Mouse (Mus musculus): ENCODE measurements around the gene Rab44. TPM values are rescaled to one million over a fixed set of nuclear protein-coding genes. Genes with fewer than 3 reads are reported as not detected.

Gene Rab44
- polyA plus RNA-seq, 1 experiment from 2014 or later = 1.1 TPM

DNA sequence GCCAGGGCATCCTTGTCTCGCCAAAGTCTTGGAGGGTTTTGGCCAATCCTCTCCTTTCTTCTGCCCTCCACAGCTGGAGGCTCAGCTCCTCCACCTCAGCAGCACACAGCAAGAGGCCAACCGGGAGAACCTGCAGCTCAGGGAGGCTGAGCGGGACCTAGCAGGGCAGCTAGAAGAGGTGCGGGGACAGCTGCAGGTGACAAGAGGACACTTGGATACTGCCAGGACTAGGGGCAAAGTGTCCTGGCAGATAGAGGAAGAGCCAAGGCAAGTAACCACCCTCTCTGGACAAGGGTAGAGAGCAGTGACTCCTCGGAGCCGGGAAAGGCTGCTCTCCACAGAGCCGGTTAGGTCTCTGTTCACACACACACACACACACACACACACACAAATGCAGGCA lies 24.0 kb downstream of the Rab44 start:
- no peak for ATAC-seq (ENCODE audit: low read depth)
- H3K9ac ChIP-seq (ENCODE audit: low read length) = no peak overlapping the region
- no peak overlapping the region for H3K27ac ChIP-seq (ENCODE audit: low read length)
- no peaks in the 10 kb centered on the region for H3K9me3 ChIP-seq (ENCODE audit: control insufficient read depth, low read length)
- H3K4me1 ChIP-seq (replicated peaks; ENCODE audit: control insufficient read depth, insufficient read depth, low read length) = peaks cover 4% of the 10 kb centered on the region
- no peak overlapping the region for H3K4me2 ChIP-seq (ENCODE audit: low read depth, low read length)
- 78% methylated on average over 7 of the region's 7 CpGs for WGBS
- H3K4me3 ChIP-seq (ENCODE audit: low read length) = no peak overlapping the region
- no peaks in the 10 kb centered on the region for H3K27me3 ChIP-seq (ENCODE audit: control insufficient read depth, insufficient read depth, low read depth, low read length)
- H3K36me3 ChIP-seq (ENCODE audit: control insufficient read depth, insufficient read depth, low read length) = no peaks in the 10 kb centered on the region

DNA sequence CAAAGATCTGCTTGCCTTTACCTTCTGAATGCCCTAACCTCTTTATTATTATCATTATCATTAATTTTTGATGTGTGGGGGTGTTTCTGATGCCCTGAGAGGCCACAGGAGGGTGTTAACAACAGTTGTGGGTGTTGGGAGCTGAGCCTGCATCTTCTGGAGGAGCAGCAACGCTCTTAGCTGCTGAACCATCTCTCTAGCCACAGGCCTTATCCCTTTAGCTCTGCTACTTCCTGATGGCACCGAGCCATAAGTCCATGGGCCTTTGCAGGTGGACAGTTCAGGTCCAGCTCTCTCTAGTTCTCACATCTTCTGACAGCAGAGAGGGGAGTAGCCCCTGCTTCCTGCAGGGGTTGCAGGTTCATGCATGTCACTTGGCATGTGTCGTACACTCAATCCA lies 27.6 kb downstream of the Rab44 start:
- H3K4me2 ChIP-seq (ENCODE audit: low read depth, low read length) = no peak overlapping the region
- H3K9ac ChIP-seq (ENCODE audit: low read length) = no peak overlapping the region
- no peak overlapping the region for H3K4me3 ChIP-seq (ENCODE audit: low read length)
- 81% methylated on average over 3 of the region's 3 CpGs for WGBS
- H3K27ac ChIP-seq (ENCODE audit: low read length) = no peak overlapping the region
- no peak for ATAC-seq (ENCODE audit: low read depth)
- no peaks in the 10 kb centered on the region for H3K27me3 ChIP-seq (ENCODE audit: control insufficient read depth, insufficient read depth, low read depth, low read length)
- H3K36me3 ChIP-seq (ENCODE audit: control insufficient read depth, insufficient read depth, low read length) = no peaks in the 10 kb centered on the region
- H3K9me3 ChIP-seq (ENCODE audit: control insufficient read depth, low read length) = no peaks in the 10 kb centered on the region
- no peaks in the 10 kb centered on the region for H3K4me1 ChIP-seq (replicated peaks; ENCODE audit: control insufficient read depth, insufficient read depth, low read length)

DNA sequence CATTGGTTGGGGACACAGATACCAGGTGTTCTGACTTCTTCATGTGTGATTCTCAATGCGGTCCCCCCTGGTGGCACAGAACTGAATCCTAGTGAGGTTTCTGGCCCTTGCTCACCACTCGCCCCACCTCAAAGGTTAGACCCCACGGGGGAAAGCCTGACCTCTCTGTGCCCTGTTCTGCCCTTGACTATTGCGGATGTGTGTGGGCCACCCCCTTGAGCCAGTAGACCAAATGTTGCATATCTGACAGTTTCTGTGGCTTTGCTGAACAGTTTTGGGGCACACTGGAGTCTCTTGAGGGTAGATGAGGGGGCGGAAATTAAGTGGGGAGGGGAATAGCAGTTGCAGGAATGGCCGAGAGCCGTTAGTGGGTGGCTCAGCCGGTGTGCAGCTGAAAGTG lies 29.3 kb downstream of the Rab44 start:
- ATAC-seq (ENCODE audit: low read depth) = no peak
- 67% methylated on average over 8 of the region's 8 CpGs for WGBS
- H3K4me2 ChIP-seq (ENCODE audit: low read depth, low read length) = no peak overlapping the region
- H3K4me1 ChIP-seq (replicated peaks; ENCODE audit: control insufficient read depth, insufficient read depth, low read length) = 0 out of 2 replicates have a peak, but pooled peaks cover 2% of the 10 kb centered on the region
- no peak overlapping the region for H3K27ac ChIP-seq (ENCODE audit: low read length)
- no peak overlapping the region for H3K9ac ChIP-seq (ENCODE audit: low read length)
- no peaks in the 10 kb centered on the region for H3K27me3 ChIP-seq (ENCODE audit: control insufficient read depth, insufficient read depth, low read depth, low read length)
- H3K36me3 ChIP-seq (ENCODE audit: control insufficient read depth, insufficient read depth, low read length) = no peaks in the 10 kb centered on the region
- H3K9me3 ChIP-seq (ENCODE audit: control insufficient read depth, low read length) = no peaks in the 10 kb centered on the region
- no peak overlapping the region for H3K4me3 ChIP-seq (ENCODE audit: low read length)

DNA sequence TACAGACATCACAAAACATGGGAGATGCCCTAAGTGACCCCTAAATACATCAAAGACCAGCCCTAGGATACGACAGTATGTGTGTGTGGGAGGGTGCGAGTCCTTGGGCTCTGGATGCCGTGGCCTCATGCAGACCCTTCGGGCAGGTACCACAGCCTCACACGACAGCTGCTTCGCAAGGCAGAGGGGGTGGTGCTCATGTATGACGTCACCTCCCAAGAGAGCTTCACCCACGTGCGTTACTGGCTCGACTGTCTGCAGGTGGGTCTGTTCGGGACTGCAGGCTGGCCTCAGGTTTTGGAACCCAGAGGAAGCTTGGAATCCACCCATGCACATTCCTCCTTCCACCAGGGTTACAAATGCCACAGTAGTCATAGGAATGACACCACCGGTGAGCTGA lies 31.2 kb downstream of the Rab44 start:
- no peak overlapping the region for H3K4me3 ChIP-seq (ENCODE audit: low read length)
- 0 out of 2 replicates have a peak, but pooled peaks cover 2% of the 10 kb centered on the region for H3K4me1 ChIP-seq (replicated peaks; ENCODE audit: control insufficient read depth, insufficient read depth, low read length)
- H3K36me3 ChIP-seq (ENCODE audit: control insufficient read depth, insufficient read depth, low read length) = no peaks in the 10 kb centered on the region
- WGBS = 89% methylated on average over 12 of the region's 12 CpGs
- H3K27ac ChIP-seq (ENCODE audit: low read length) = no peak overlapping the region
- H3K4me2 ChIP-seq (ENCODE audit: low read depth, low read length) = no peak overlapping the region
- no peaks in the 10 kb centered on the region for H3K27me3 ChIP-seq (ENCODE audit: control insufficient read depth, insufficient read depth, low read depth, low read length)
- no peaks in the 10 kb centered on the region for H3K9me3 ChIP-seq (ENCODE audit: control insufficient read depth, low read length)
- H3K9ac ChIP-seq (ENCODE audit: low read length) = no peak overlapping the region
- no peak for ATAC-seq (ENCODE audit: low read depth)

DNA sequence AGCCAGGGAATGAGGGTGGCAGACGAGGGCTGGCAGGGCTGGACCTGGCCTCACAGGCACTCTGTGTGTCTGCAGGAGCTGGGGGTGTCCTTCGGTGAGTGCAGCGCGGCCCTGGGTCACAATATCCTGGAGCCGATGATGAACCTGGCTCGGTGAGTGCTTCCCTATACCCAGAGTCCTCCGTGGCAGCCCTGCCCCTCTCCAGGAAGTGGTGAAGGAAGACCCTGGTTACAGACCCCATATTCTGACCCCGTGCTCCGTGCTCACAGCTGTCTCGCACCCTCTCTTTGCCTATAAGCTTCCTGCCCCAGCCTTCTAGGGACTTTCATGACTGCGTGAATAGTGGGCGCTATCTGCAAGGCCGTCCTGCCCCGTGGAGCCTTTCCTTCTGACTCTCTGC lies 33.3 kb downstream of the Rab44 start:
- Histone ChIP-seq H3K9ac (ENCODE audit: low read length) (no peak overlapping the region), H3K27me3 (ENCODE audit: control insufficient read depth, insufficient read depth, low read depth, low read length) (no peaks in the 10 kb centered on the region), H3K4me3 (ENCODE audit: low read length) (no peak overlapping the region), H3K27ac (ENCODE audit: low read length) (no peak overlapping the region), H3K9me3 (ENCODE audit: control insufficient read depth, low read length) (no peaks in the 10 kb centered on the region), H3K36me3 (ENCODE audit: control insufficient read depth, insufficient read depth, low read length) (no peaks in the 10 kb centered on the region), H3K4me2 (ENCODE audit: low read depth, low read length) (no peak overlapping the region), H3K4me1 (replicated peaks; ENCODE audit: control insufficient read depth, insufficient read depth, low read length) (0 out of 2 replicates have a peak, but pooled peaks cover 2% of the 10 kb centered on the region)
- no peak for ATAC-seq (ENCODE audit: low read depth)
- 75% methylated on average over 14 of the region's 14 CpGs for WGBS

DNA sequence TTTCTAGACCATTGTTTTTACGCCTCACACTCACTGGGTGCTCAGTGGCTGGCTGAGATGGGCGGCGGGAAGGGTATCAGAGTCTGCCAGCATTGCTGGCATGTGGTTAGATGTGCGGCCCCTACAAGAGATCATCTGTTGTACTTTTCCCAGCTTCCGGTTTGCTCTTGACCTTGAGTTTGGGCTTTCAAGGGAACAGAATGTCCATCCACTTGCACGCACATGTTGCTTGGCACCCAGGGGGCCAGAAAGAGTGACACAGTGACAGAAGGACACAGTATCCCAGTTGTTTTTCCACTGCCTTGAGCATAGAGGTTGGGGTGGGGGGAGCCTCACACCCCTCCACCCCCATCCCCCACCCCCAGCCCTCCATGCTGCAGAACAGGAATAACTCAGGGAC lies 33.8 kb downstream of the Rab44 start:
- H3K4me3 ChIP-seq (ENCODE audit: low read length) = no peak overlapping the region
- H3K4me1 ChIP-seq (replicated peaks; ENCODE audit: control insufficient read depth, insufficient read depth, low read length) = 0 out of 2 replicates have a peak, but pooled peaks cover 2% of the 10 kb centered on the region
- no peak for ATAC-seq (ENCODE audit: low read depth)
- no peak overlapping the region for H3K9ac ChIP-seq (ENCODE audit: low read length)
- H3K36me3 ChIP-seq (ENCODE audit: control insufficient read depth, insufficient read depth, low read length) = no peaks in the 10 kb centered on the region
- WGBS = 74% methylated on average over 6 of the region's 6 CpGs
- H3K9me3 ChIP-seq (ENCODE audit: control insufficient read depth, low read length) = no peaks in the 10 kb centered on the region
- H3K27me3 ChIP-seq (ENCODE audit: control insufficient read depth, insufficient read depth, low read depth, low read length) = no peaks in the 10 kb centered on the region
- no peak overlapping the region for H3K27ac ChIP-seq (ENCODE audit: low read length)
- H3K4me2 ChIP-seq (ENCODE audit: low read depth, low read length) = no peak overlapping the region

DNA sequence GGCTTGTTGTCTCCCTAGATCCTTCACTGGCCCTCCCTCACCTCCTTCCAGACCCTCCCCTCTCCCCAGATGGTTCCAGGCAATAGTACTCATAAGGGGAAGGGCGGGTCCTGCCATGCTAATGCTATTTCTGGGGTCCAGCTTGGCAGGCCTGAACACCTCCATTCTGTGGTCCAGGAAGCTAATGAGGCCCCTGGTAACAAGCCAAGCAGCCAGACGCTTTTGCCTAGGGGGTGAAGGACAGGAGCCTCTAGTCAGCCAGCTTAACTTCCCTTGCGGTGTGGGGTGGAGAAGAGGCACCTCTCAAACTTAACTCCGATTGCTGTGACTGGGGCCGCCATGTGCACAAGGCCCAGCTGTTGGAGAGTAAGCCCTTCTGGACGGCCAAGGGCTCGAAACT lies 35.8 kb downstream of the Rab44 start:
- H3K4me1 ChIP-seq (replicated peaks; ENCODE audit: control insufficient read depth, insufficient read depth, low read length) = 0 out of 2 replicates have a peak, but pooled peaks cover 2% of the 10 kb centered on the region
- H3K27ac ChIP-seq (ENCODE audit: low read length) = no peak overlapping the region
- no peaks in the 10 kb centered on the region for H3K27me3 ChIP-seq (ENCODE audit: control insufficient read depth, insufficient read depth, low read depth, low read length)
- H3K4me2 ChIP-seq (ENCODE audit: low read depth, low read length) = no peak overlapping the region
- H3K9me3 ChIP-seq (ENCODE audit: control insufficient read depth, low read length) = no peaks in the 10 kb centered on the region
- no peak overlapping the region for H3K4me3 ChIP-seq (ENCODE audit: low read length)
- ATAC-seq (ENCODE audit: low read depth) = no peak
- H3K9ac ChIP-seq (ENCODE audit: low read length) = no peak overlapping the region
- 70% methylated on average over 7 of the region's 7 CpGs for WGBS
- H3K36me3 ChIP-seq (ENCODE audit: control insufficient read depth, insufficient read depth, low read length) = no peaks in the 10 kb centered on the region

DNA sequence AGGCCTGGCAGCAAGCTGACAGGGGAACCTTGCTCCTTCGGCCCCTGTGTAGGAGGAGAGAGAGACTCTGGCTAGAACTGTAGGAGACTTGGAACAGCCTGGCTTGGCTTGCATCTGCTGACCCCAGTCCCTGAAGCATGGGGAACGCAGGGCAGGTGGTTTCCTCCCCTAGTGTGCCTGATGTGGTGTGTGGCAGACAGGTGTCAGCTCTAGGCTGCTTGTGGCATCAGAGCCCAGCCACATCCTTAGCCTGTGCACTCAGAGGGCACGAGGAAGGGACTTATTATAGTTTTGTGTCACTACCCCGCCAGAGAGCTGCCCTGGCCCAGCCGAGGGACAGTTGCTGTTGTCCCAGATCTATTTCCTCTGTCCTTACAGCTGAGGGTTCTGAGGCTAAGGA lies 38.6 kb downstream of the Rab44 start:
- Histone ChIP-seq H3K4me1 (replicated peaks; ENCODE audit: control insufficient read depth, insufficient read depth, low read length) (0 out of 2 replicates have a peak, but pooled peaks cover 2% of the 10 kb centered on the region), H3K27ac (ENCODE audit: low read length) (no peak overlapping the region), H3K4me3 (ENCODE audit: low read length) (no peak overlapping the region), H3K27me3 (ENCODE audit: control insufficient read depth, insufficient read depth, low read depth, low read length) (no peaks in the 10 kb centered on the region), H3K4me2 (ENCODE audit: low read depth, low read length) (no peak overlapping the region), H3K9ac (ENCODE audit: low read length) (no peak overlapping the region), H3K36me3 (ENCODE audit: control insufficient read depth, insufficient read depth, low read length) (no peaks in the 10 kb centered on the region), H3K9me3 (ENCODE audit: control insufficient read depth, low read length) (no peaks in the 10 kb centered on the region)
- 53% methylated on average over 5 of the region's 5 CpGs for WGBS
- ATAC-seq (ENCODE audit: low read depth) = no peak

DNA sequence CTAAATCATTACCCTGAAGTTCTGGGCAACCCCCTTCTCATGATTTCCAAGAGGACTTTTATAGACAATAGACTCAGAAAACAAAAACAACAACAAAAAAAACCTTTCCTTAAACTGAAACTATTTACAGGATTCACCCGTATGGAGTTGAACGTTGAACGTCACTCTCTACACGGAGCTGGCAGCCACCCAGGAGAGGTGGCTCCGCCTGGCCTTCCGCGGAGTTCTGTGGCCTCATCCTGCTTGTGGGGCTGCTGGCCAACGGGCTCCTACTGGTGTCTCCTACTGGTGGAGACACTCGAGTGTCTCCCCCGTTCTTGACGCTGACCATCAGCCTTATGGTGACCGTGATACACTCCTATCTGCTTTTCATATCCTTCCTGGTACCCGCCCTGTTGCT lies 40.3 kb downstream of the Rab44 start:
- no peak overlapping the region for H3K4me3 ChIP-seq (ENCODE audit: low read length)
- H3K27me3 ChIP-seq (ENCODE audit: control insufficient read depth, insufficient read depth, low read depth, low read length) = no peaks in the 10 kb centered on the region
- 58% methylated on average over 13 of the region's 13 CpGs for WGBS
- H3K4me1 ChIP-seq (replicated peaks; ENCODE audit: control insufficient read depth, insufficient read depth, low read length) = no peaks in the 10 kb centered on the region
- H3K4me2 ChIP-seq (ENCODE audit: low read depth, low read length) = no peak overlapping the region
- H3K9ac ChIP-seq (ENCODE audit: low read length) = no peak overlapping the region
- no peaks in the 10 kb centered on the region for H3K36me3 ChIP-seq (ENCODE audit: control insufficient read depth, insufficient read depth, low read length)
- ATAC-seq (ENCODE audit: low read depth) = no peak
- no peaks in the 10 kb centered on the region for H3K9me3 ChIP-seq (ENCODE audit: control insufficient read depth, low read length)
- H3K27ac ChIP-seq (ENCODE audit: low read length) = no peak overlapping the region
